Mouse (Mus musculus) liver (tissue): ENCODE measurements at regions not wholly inside any gene's neighbourhood (a gene's known extent, or its start where the extent isn't known, plus 50 kb on each side); places are given as distances from the start of the nearest gene placed in this dataset.
A peak's percentile ranks its signal among the peaks of the same experiment; 100 is the strongest.

Source experiments
- DNase-seq: peaks from one replicate; pipeline ENCODE4 v3.0.0-alpha.2; 2020; ENCODE audit warnings: mixed read lengths

- DNase-seq: no peak
Measured at GRCm38 (mm10) chr13:69867296-69868065, 65.3 kb downstream of the Med10 start.

GRCm38 (mm10) chr13:69896536-69896935 is 94.3 kb downstream of the Med10 start:
- peak; percentile 26 for DNase-seq

GRCm38 (mm10) chr13:69901139-69901538 is 98.9 kb downstream of the Med10 start:
- DNase-seq: no peak

GRCm38 (mm10) chr13:69906802-69907537 is 104.8 kb downstream of the Med10 start:
- DNase-seq: no peak

- DNase-seq: no peak
Measured at GRCm38 (mm10) chr13:69915796-69916195, 113.6 kb downstream of the Med10 start.

- no peak for DNase-seq
Measured at GRCm38 (mm10) chr13:69932695-69933550, 130.7 kb downstream of the Med10 start.

GRCm38 (mm10) chr13:69933551-69933845 is 131.3 kb downstream of the Med10 start:
- no peak for DNase-seq

- DNase-seq: no peak
Measured at GRCm38 (mm10) chr13:69939791-69940190, 137.6 kb downstream of the Med10 start.

GRCm38 (mm10) chr13:69944651-69945050 is 142.5 kb downstream of the Med10 start:
- no peak for DNase-seq

GRCm38 (mm10) chr13:69946615-69947014 is 144.4 kb downstream of the Med10 start:
- no peak for DNase-seq

GRCm38 (mm10) chr13:69952061-69952460 is 149.9 kb downstream of the Med10 start:
- no peak for DNase-seq

GRCm38 (mm10) chr13:69954171-69954570 is 152.0 kb downstream of the Med10 start:
- no peak for DNase-seq

- DNase-seq: no peak
Measured at GRCm38 (mm10) chr13:69955503-69955902, 153.3 kb downstream of the Med10 start.

- no peak for DNase-seq
Measured at GRCm38 (mm10) chr13:69963944-69964343, 161.7 kb downstream of the Med10 start.

- DNase-seq: no peak
Measured at GRCm38 (mm10) chr13:69971281-69972057, 169.3 kb downstream of the Med10 start.

- no peak for DNase-seq
Measured at GRCm38 (mm10) chr13:69974835-69975234, 172.6 kb downstream of the Med10 start.

GRCm38 (mm10) chr13:69984159-69984558 is 182.0 kb downstream of the Med10 start:
- no peak for DNase-seq

- peak; percentile 10 for DNase-seq
Measured at GRCm38 (mm10) chr13:69987181-69987580, 185.0 kb downstream of the Med10 start.

GRCm38 (mm10) chr13:69988319-69988718 is 186.1 kb downstream of the Med10 start:
- no peak for DNase-seq

GRCm38 (mm10) chr13:69991253-69991891 is 189.2 kb downstream of the Med10 start:
- DNase-seq: peak; percentile 38

GRCm38 (mm10) chr13:69991892-69992261 is 189.7 kb downstream of the Med10 start:
- no peak for DNase-seq

- DNase-seq: no peak
Measured at GRCm38 (mm10) chr13:70003591-70003990, 201.4 kb downstream of the Med10 start.
